Mouse (Mus musculus): Measurements from ENCODE around the gene Raly. TPM values are rescaled to one million over a fixed set of nuclear protein-coding genes. Genes with fewer than 3 reads are reported as not detected.

The Raly gene
- 100 to 1,000 TPM; 178 to 179 TPM for total RNA-seq (2023)

DNA sequence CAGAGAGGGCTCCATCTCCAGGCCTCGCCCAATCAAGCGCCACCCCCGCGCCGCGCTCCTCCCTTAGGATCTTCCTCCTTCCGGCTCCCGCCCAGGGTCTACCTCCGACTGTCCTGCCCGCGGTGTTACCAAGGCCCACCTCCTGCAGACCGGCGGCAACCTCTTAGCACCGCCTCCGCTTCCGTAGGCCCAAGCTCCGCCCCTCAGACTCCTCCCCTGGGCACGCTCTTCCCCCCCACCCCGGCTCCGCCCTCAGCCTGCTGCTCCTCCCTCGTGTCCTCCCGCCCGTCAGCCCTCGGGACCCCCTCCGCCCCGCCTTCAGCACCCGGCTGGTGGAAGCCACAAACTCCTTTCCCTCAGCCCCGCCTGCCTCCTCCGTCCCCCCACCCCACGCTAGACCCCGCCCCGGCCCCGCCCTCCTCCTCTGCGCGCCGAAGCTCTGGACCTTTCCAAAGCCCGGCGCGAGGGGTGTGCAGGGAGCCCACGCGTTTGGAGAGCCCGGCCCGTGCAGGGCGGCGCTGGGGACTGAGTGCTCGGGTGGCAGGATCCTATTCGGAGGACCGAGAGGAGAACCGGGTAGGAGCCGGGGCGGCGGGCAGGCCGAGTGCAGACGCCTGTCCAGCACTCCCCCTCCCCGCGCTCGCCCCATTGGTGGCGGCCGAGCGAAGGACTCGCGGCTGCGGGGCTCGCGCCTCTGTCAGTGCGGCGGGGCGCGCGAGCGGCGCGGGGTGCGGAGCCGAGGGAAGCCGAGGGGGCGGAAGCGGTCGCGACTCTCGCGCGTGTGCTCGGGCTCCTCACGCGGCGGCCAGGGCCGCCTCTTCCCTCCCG, at the start of gene Raly, which contains the start of gene a:
Raly (plus strand) TSS at position 441 of the 828 bp plus-strand sequence.
a (plus strand) TSS at position 747 of the 828 bp plus-strand sequence.

DNA sequence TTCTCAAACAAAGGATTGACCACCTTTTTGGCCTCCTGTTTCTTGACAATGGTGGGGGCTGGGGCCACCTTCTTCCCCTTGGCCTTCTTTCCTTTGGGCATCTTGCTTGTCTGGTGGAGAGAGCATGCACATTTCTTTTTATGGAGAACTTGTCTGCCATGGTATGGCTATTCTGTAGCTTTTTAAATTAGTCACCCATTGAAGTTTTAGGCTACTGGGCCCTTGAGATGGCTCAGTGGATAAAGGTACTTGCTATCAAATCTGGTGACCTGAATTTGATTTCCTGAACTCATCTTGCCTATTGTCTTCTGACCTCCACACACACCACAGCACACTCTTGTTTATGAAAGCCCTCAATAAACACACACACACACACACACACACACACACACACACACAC, 21.0 kb upstream of the Raly start, which contains the start of gene Gm14214:
Gm14214 (minus strand) TSS at position 101 of the 400 bp plus-strand sequence.

DNA sequence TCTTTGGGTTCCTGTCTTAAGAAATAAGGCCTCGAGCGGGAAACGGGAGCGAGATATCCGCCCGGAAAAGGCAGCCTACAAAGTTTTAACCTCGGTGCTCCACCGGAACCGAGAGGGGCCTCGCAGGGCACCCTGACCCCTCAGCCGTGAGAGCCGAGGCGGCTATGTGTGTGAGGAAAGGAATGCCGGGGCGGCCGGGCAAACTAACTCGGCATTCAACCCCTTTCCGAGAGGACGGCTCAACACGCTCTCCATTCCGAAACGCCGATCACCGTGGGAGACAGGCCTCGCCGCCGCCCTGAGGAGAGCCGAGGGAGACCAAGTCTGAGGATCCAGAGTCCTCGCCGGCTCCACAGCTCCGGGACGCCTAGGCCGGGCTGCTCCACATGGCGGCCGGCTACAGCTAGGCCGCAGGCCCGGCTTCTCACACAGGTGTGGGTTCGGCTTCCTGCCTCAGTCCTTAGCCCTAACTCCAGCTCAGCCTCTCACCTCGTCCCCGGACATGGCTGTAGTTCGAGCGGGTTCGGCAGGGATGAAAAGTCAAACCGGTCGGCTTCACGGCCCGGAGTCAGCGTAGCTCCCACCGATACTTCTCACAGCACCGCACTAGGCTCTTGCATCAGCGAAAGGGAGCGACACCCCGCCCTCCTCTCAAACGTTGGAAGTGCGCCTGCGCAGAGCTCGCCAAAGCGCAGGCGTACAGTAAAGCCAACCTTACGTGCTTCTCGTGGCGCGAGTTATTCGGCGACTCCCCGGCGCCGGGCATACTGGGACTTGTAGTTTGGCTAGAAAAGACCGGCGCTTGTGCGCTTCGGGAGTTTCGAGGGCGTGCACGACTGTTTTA, 101.5 kb downstream of the Raly start, which contains the start of gene Eif2s2:
Eif2s2 (minus strand) TSS at position 735 of the 844 bp plus-strand sequence.

Other genes starting within 250 kb of the Raly start
- not detected for gene 1700003F12Rik, start 244.0 kb upstream of the Raly start, total RNA-seq (2023)
- gene Actl10, start 239.3 kb upstream of the Raly start, total RNA-seq (2023), result under 1 TPM in 1 of 2 experiments, not detected in 1; 0.35 TPM
- 1 to 10 TPM; 2.3 to 2.4 TPM for gene Necab3, start 232.2 kb upstream of the Raly start, total RNA-seq (2023)
- 10 to 100 TPM; 20.6 to 24.3 TPM for gene E2f1, start 221.2 kb upstream of the Raly start, total RNA-seq (2023)
- 10 to 100 TPM; 17.3 to 18.7 TPM for gene Pxmp4, start 187.4 kb upstream of the Raly start, total RNA-seq (2023)
- 1 to 10 TPM; 4.3 to 4.5 TPM for gene Zfp341, start 177.8 kb upstream of the Raly start, total RNA-seq (2023)
- not detected for gene 4930519P11Rik, start 177.7 kb upstream of the Raly start, total RNA-seq (2023)
- gene Chmp4b, start 139.4 kb upstream of the Raly start, total RNA-seq (2023), result 100 to 1,000 TPM; 162 to 170 TPM
- not detected for gene Gm14214, start 21.1 kb upstream of the Raly start, total RNA-seq (2023)
- gene a, start 306 bp downstream of the Raly start, total RNA-seq (2023), result not detected
- gene Eif2s2, start 101.8 kb downstream of the Raly start, total RNA-seq (2023), result 10 to 100 TPM; 40.2 to 40.6 TPM
- gene Gm14226, start 227.2 kb downstream of the Raly start, total RNA-seq (2023), result not detected